Mouse (Mus musculus) mesoderm, embryonic 11.5 days (tissue): Measurements from ENCODE around the gene Prpf4.

Source experiments
- DNase-seq: peaks from one replicate; pipeline ENCODE4 v3.0.0-alpha.2; 2012; ENCODE audit warnings: low read depth, low spot score

Prpf4 gene

DNA sequence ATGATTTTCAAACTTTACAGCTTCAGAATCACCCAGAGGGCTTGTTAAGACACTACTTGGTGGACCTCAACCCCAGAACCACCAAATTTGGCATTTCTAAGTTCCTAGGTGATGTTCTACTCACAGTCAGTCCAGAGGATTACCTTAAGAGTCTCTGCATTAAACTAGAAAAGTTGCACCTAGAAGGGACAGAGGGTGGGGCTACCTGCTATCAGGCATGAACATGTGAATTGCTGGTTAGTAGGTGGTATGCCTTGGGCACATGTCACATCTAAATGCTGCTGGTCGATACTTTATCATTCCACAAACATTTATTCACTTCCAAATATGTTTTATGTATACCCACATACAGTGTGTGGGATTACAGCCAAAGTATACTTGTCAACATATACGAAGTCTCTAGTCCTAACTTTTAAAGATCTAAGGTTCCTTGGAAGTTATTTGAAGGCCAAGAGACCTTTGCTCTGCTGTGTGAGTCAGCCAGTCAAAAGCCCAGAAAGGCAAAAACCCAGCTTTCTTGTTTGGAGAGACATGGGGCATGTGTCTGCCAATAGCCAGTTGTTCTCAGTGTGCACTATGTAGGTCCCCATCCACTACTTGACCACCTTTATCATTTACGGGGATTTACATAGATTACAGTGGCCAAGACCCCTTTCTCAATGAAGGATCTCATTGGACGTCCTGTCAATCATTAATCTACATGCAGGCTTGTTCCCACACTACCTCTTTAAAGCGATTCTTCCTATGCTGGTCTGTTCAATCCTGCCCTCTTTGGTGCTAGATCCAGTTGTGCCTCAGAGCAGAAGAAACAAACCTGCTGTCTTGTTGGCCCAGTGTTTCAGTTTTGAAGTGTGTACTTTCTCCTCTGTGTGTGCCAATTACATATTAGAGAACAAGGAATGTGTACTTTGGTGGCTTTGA lies 18.7 kb upstream of the Prpf4 start:
- no peak for DNase-seq

DNA sequence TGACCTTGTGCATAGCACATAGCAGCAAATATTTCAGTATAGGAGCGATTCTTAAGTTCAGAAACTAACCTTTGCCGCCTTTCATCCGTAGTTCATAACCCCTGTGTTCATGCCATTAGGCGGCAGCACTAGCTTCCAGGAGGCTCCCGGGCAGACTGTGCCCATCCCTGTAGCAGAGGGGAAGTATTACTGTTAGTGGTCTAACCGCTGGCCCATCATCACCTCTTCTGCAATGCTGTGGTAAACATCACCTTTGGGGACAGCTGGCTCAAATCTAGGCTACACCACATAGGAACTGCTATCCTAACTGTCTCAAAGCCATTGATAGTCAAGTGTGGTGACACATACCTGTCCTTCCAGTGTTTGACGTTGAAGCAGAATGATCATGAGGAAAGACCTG lies 16.7 kb upstream of the Prpf4 start:
- no peak for DNase-seq

DNA sequence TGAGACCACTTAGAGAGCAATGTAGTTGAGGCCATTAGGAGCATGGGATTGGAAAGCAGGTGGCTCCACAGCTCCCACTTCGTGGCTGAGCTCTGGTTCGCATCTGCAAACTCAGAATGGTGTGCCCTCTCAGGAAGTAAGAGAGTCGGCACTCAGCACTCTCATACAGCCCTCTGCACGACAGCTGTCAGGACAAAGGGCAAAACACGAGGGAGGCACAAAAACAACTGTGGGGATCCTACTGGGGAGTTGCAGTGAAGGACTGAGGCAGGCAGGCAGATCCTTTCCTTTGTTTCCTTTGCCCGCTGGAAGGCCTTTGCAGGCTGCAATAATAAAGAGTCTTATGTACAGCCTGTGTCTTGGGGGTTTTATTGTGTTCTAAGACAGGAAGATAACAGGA lies 15.1 kb upstream of the Prpf4 start:
- no peak for DNase-seq

DNA sequence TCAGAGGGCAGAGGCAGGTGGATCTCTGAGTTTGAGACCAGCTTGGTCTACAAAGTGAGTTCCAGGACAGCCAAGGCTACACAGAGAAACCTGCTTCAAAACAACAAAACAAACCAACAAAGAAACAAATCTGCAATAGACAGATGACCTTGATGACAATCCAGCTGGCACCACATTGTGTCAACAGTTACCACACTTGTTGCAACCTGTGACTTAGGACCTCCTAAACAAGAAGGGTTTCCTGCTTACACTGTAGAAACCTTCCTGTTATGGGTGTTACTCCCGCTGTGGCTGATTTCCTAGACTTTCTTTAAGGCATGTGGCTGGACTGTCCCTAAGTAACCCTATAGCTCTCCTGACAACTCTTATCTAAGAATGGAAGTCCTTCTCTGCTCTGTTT lies 12.8 kb upstream of the Prpf4 start:
- no peak for DNase-seq

GRCm38 (mm10) chr4:62397616-62398365 lies 10.8 kb upstream of the Prpf4 start:
- no peak for DNase-seq

DNA sequence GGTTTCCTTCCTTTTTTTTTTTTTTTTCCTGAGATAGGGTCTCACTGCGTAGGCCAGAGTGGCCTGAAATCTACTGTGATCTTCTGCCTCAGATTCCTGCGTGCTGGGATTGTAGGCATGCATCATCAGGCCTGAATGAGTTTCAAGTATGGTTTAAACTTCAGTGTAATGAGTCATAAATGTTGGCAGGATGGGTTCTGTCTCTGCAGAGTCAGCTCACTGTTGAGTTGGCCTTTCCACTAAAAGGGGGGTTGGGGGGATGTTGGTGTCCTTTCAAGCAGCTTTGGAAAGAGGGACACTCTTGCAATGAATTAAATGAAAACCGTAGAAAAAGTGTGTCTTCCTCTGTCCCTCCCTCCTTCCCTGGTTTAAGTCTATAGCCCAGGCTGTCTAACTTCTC lies 9.6 kb upstream of the Prpf4 start:
- DNase-seq, result no peak

DNA sequence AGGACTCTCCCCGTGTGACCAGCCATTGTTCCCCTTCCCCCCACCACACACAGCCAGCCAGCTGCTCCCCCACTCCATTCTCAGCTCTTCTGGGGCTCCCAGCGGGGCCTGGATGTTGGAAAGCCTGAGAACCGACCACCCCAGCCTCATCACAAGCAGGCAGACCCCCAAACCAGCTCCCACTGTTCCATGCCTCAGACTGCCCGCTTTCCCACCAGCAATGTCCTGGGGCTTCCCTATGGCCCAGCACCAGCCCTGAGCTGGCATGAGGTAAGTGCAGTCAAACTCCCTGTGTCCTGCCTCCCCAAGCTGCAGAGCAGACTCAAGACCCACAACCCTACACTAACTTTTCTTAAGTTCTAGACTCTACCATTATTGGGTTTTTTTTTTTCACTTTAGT lies 2.5 kb upstream of the Prpf4 start:
- no peak for DNase-seq

GRCm38 (mm10) chr4:62407730-62408582 lies 641 bp upstream of the Prpf4 start:
- peak; percentile 65 for DNase-seq

DNA sequence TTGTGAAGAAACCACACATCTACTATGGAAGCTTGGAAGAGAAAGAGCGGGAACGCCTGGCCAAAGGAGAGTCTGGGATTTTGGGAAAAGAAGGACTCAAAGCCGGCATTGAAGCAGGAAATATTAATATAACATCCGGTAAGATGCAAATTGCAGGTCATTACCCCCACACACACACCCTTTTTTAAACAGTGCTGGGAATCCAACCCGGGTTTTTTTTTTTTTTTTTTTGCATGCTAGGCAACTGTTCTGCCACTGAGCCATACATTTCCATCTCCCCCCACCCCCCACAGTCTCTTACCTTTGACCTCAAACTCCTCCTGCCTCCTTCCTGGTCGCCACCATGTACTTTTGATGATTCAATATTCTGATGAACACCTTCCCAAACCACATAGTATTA lies 1.0 kb downstream of the Prpf4 start:
- DNase-seq, result no peak

- no peak for DNase-seq
Observed at GRCm38 (mm10) chr4:62410325-62410724, 1.7 kb downstream of the Prpf4 start.

DNA sequence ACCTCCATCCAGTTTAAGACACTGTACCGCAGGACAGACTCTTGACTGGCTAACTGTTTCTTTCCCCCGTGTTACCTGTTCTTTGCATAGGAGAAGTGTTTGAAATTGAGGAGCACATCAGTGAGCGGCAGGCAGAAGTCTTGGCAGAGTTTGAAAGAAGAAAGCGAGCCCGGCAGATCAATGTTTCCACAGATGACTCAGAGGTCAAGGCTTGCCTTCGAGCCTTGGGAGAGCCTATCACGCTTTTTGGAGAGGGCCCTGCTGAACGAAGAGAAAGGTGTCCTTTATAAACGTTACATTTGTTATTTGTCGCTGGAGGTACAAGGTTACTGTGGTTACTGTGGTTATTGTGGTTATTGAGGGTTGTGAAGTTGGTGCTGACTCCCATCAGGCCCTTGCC lies 3.0 kb downstream of the Prpf4 start:
- no peak for DNase-seq

GRCm38 (mm10) chr4:62418448-62418847 lies 9.9 kb downstream of the Prpf4 start:
- no peak for DNase-seq

GRCm38 (mm10) chr4:62419091-62419490 lies 10.5 kb downstream of the Prpf4 start:
- DNase-seq, result no peak

DNA sequence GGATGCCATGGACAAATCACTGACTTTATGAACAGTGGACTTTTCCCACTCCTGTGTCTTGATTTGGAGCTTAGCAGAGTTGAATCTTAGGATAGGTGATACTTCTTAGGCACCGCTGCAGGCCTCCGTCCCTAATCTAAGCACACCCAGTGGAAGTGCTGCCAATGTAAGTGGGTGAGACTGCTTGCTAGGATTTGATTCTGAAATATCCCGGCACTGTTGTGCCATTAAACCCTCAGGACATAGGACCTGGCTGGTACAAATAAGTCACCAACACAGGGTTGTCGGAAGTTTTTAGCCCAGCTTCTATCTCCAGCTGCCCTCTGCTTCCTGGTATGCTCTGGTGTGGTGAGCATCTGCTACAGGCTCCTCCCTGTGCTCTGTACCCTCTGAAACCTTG lies 17.3 kb downstream of the Prpf4 start:
- DNase-seq, result no peak

DNA sequence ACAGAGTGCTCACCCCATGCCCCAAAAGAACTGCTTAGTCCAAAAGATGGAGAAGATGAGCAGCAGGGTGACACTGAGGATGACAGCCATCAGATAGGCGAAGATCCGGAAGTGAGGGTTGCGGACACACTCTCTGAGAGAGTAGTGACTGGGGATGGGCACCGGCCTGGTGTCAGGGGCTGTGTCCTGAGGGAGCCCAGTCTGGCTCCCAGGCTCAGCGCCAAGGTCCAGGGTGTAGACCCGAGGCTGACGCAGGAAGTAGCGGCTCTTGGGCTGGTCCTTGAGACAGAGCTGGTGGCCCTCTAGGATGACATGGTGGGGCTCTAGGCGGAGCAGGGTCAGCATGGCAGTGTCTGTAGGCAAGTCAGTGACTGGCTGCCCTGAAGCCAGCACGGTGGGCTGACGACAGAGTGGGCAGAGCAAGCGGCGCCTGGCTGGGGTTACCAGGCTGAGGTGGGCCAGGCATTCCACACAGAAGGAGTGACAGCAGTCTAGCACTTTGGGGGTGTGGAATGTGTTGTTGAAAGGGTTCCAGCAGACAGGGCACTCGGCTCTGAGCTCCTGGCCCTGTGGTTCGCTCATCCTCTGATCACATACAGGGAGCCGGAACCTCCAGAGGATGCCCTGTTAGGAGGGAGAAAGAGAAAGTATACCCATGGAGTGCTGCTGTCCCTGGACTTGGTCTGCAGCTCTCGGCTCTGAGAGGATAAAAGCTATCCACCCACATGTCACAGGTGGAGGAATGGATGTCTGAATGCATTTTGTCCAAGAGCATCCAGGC lies 19.6 kb downstream of the Prpf4 start:
- no peak for DNase-seq

DNA sequence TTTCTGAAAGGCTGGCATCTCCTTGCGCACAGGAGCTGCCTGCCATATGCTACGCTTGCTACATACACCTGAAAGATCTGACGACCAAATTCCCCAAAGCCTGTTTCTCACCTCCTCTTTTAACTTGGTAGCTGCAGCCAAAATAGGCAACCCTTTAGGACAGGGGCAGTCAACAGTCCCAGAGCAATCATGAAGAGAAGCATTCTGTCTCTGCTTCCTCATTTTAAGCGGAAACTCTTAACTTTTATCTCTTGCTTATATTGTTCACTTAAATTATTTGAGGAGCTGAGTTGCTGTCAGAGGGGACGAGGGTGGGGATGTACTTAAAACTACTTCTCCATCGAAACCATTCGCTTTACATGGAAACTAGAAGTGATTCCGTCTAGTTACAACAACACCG lies 21.0 kb downstream of the Prpf4 start:
- DNase-seq, result no peak

DNA sequence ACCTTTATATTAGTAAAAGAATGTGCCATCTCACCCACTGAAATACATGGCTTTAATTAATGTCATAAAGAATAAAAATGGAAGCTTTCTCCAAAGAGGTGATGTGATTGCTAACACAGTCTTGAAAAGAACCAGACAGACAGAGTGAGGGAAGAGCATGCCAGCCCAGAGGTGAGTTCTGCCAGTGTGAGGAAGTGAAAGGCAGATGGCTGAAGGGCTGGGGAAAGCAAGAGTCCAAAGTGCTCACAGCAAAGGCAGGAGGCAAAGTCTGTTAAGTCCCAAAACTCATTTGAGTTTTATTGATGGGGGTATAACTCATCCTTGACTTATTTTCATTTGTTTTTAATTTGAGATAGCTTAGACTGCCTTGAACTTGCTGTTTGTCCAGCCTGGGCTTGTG lies 22.1 kb downstream of the Prpf4 start:
- DNase-seq, result no peak

GRCm38 (mm10) chr4:62431522-62431921 lies 22.9 kb downstream of the Prpf4 start:
- no peak for DNase-seq

DNA sequence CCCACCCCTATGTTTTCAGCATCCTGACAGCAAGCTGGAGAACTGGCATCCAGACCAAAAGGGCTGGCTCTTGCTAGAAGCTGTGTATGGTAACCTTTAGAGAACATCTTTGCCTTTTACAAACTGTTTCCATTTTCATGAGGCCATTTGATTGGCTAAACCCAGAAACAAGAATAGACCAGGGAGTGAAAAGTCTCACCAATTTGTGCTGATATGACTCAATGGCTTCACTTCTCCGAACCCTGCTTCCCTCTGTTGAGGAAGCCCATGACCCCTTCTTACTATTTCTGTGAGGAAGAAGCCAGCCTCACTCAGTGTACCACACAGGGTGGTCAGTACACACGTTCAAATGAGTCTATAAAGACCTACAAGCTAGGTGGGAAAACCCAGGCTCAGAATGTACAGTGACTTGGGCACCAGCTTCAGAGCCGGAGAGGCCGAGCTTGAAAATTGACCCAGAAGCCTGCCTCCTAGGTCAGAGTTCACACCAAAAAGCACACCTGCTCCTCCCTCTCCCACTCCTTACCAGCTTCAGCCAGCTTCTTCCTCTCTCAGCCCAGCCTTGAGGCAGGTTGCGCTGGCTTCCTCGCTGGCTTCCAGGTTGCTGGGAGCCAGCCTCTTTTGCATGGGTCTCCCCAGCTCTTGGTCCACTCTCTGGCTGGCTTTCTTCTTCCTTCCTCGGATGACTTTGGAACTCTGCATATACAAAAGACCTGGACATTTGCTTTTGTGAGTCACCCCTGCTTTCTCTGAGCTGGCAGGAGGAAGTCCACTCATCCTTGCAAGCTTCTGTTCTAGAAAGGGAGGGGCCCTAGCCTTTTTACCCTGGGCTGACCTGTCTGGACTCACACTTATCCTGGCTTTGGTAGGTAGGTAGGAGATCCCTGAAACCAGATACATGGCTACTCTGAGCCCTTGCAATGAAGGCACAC lies 25.6 kb downstream of the Prpf4 start:
- no peak for DNase-seq

GRCm38 (mm10) chr4:62435081-62435480 lies 26.5 kb downstream of the Prpf4 start, which contains the start of gene Rnf183:
Rnf183 (minus strand) TSS chr4:62435252.
- DNase-seq, result no peak
